Mouse (Mus musculus) hematopoietic stem cell, adult 5-6 weeks (primary cell): ENCODE data around the gene Xpnpep3. TPM values are rescaled to one million over a fixed set of nuclear protein-coding genes. Genes with fewer than 3 reads are reported as not detected.
"Not testable (repeated sequence)": the region's sequence is repeated elsewhere in the genome, so short reads cannot be mapped to it uniquely, and the experiment has no call there.

ENCODE experiments used
- ATAC-seq, 2 experiments: fragments of 125-278 bp in 1 of 2; replicated peaks in 1 of 2; 2 replicates each; pipeline ENCODE4 v1.8.0; 2016 to 2017; ENCODE audit warnings: inconsistent platforms in 2 of 2, mild to moderate bottlenecking in 2 of 2, moderate number of reproducible peaks in 2 of 2, low read depth in 1 of 2, moderate TSS enrichment in 1 of 2; ENCODE audit not compliant: low FRiP score in 2 of 2, poor library complexity in 2 of 2, severe bottlenecking in 2 of 2, insufficient read depth in 1 of 2, low TSS enrichment in 1 of 2
- total RNA-seq: library from RNA; stranded (forward); fragments of 172-1452, 232-1000 nt; gene quantifications from 2 replicates; pipeline ENCODE4 v1.2.3, GENCODE M21; 2017

The Xpnpep3 gene
- total RNA-seq, 1 experiment from 2014 or later = 14.6 TPM

GRCm38 (mm10) chr15:81465016-81465660, 65.2 kb downstream of the Xpnpep3 start:
- no peak for ATAC-seq

GRCm38 (mm10) chr15:81465901-81466737, 66.2 kb downstream of the Xpnpep3 start, which contains the start of gene Rbx1:
TSS of gene Rbx1 (plus strand) at chr15:81466296.
- ATAC-seq = peak; percentile 92 to 93

GRCm38 (mm10) chr15:81466738-81467113, 66.8 kb downstream of the Xpnpep3 start:
- ATAC-seq = peak in 1 of 2 experiments; percentile 25; a peak in 2 of 4 replicates

- no peak for ATAC-seq
Measured at GRCm38 (mm10) chr15:81470735-81471134, 70.8 kb downstream of the Xpnpep3 start.

GRCm38 (mm10) chr15:81472256-81472655, 72.3 kb downstream of the Xpnpep3 start:
- ATAC-seq = no peak

GRCm38 (mm10) chr15:81475654-81476053, 75.7 kb downstream of the Xpnpep3 start:
- no peak for ATAC-seq

- no peak for ATAC-seq
Measured at GRCm38 (mm10) chr15:81476597-81476996, 76.7 kb downstream of the Xpnpep3 start.

- no peak for ATAC-seq
Measured at GRCm38 (mm10) chr15:81479446-81480213, 79.7 kb downstream of the Xpnpep3 start.

GRCm38 (mm10) chr15:81480284-81480683, 80.3 kb downstream of the Xpnpep3 start:
- not testable (repeated sequence) for ATAC-seq

GRCm38 (mm10) chr15:81480977-81481379, 81.0 kb downstream of the Xpnpep3 start:
- peak; percentile 89 to 92 for ATAC-seq

GRCm38 (mm10) chr15:81482966-81483365, 83.0 kb downstream of the Xpnpep3 start:
- no peak for ATAC-seq

GRCm38 (mm10) chr15:81483691-81484090, 83.8 kb downstream of the Xpnpep3 start:
- no peak for ATAC-seq

GRCm38 (mm10) chr15:81485483-81485882, 85.5 kb downstream of the Xpnpep3 start:
- no peak for ATAC-seq

GRCm38 (mm10) chr15:81503466-81503865, 103.5 kb downstream of the Xpnpep3 start:
- no peak for ATAC-seq

- ATAC-seq = no peak
Measured at GRCm38 (mm10) chr15:81503995-81504394, 104.1 kb downstream of the Xpnpep3 start.
